Comparison of ENCODE assay signal across 12 mouse cellular contexts in the genomic region with DNA sequence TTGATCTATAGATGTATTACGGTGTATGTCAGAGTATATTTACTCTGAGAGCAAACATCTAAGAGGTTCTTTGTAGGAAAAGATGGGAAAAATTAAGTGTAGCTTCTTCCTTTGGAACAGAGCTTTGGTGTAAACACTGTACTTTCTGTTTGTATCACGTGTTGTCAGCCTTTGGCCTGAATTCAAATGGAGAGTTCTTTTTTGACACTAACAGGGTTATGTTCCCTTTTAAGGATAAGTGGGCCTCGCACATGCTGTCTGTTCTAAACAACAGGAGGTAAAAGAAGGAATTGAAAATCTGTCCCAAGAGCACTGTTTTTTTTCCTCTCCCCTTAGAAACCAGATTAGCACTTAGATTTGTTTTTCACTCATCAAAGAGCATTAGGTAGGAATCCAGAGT.
DNase-seq lines count a peak whose midpoint lies in the region; ATAC-seq and TF ChIP-seq lines count a peak whose summit lies in the region.
"Had no signal": no experiment of that assay in that cellular context is flagged by ENCODE, and none has a peak within 500 bp of the region (broad histone marks: within the 10 kb centered on the region; RNA-seq: fewer than 3 reads in every experiment).

No protein-coding gene starts in this region.

- no peak overlapping the region for H3K9ac ChIP-seq in liver, adult 2 months (ENCODE audit: low read depth, low read length)
- H3K9ac ChIP-seq in liver, embryonic 11.5 days (ENCODE audit: low read depth, low read length), result no peak overlapping the region
- no peak overlapping the region for H3K9ac ChIP-seq in intestine, embryonic 15.5 days
- no peak overlapping the region for H3K9ac ChIP-seq in stomach, embryonic 15.5 days
- no peak overlapping the region for H3K9ac ChIP-seq in forebrain, embryonic 12.5 days
- H3K9ac ChIP-seq: hindbrain, embryonic 15.5 days; midbrain, embryonic 12.5 days had no signal

- H3K9me3 ChIP-seq in liver, embryonic 11.5 days (ENCODE audit: control insufficient read depth, low read length), result no peaks in the 10 kb centered on the region
- no peaks in the 10 kb centered on the region for H3K9me3 ChIP-seq in intestine, embryonic 15.5 days
- H3K9me3 ChIP-seq in stomach, embryonic 15.5 days, result no peaks in the 10 kb centered on the region
- no peaks in the 10 kb centered on the region for H3K9me3 ChIP-seq in forebrain, embryonic 12.5 days
- H3K9me3 ChIP-seq: hindbrain, embryonic 15.5 days; midbrain, embryonic 12.5 days had no signal

- H3K27ac ChIP-seq in liver, adult 2 months (replicated peaks; ENCODE audit: insufficient read depth, low read depth, low read length), result no peak overlapping the region
- H3K27ac ChIP-seq in liver, embryonic 11.5 days (ENCODE audit: low read depth, low read length), result no peak overlapping the region
- H3K27ac ChIP-seq in intestine, embryonic 15.5 days, result peak overlapping the region; percentile 72; the same call in 1 of the 2 replicates
- H3K27ac ChIP-seq in stomach, embryonic 15.5 days, result peak overlapping the region; percentile 82
- no peak overlapping the region for H3K27ac ChIP-seq in forebrain, embryonic 12.5 days
- H3K27ac ChIP-seq: hindbrain, embryonic 15.5 days; midbrain, embryonic 12.5 days had no signal

- no peak for TF ChIP-seq CTCF in liver, adult 2 months (IDR thresholded peaks at IDR 0.05; ENCODE audit: low read depth, low read length)

- no peaks in the 10 kb centered on the region for H3K79me2 ChIP-seq in liver, adult 2 months (ENCODE audit: control insufficient read depth, insufficient read depth, low read length)

- no peak for DNase-seq in frontal cortex, postnatal 36 days (ENCODE audit: low spot score in 2 of 2)
- peak; percentile 53 for DNase-seq in liver, adult 2 months (ENCODE audit: extremely low read depth, low read depth, low spot score)
- DNase-seq in liver, embryonic 11.5 days (ENCODE audit: low spot score), result no peak
- no peak for DNase-seq in retina, postnatal 1 day
- DNase-seq: B cell, adult 2 months; embryo, embryonic 11 days had no signal

- no peaks in the 10 kb centered on the region; the same call in 1 of the 2 replicates for H3K4me1 ChIP-seq in liver, adult 2 months (ENCODE audit: control insufficient read depth, insufficient read depth, low read length)
- H3K4me1 ChIP-seq in liver, embryonic 11.5 days (replicated peaks; ENCODE audit: control insufficient read depth, insufficient read depth, low read length), result no peaks in the 10 kb centered on the region
- no peaks in the 10 kb centered on the region for H3K4me1 ChIP-seq in intestine, embryonic 15.5 days (replicated peaks)
- H3K4me1 ChIP-seq in stomach, embryonic 15.5 days, result peaks cover 4% of the 10 kb centered on the region; the same call in 1 of the 2 replicates
- no peaks in the 10 kb centered on the region for H3K4me1 ChIP-seq in forebrain, embryonic 12.5 days
- H3K4me1 ChIP-seq: midbrain, embryonic 12.5 days had no signal

- H3K36me3 ChIP-seq in liver, adult 2 months (ENCODE audit: control insufficient read depth, insufficient read depth, low read length), result no peaks in the 10 kb centered on the region
- no peaks in the 10 kb centered on the region for H3K36me3 ChIP-seq in liver, embryonic 11.5 days (ENCODE audit: control insufficient read depth, insufficient read depth, low read length)
- no peaks in the 10 kb centered on the region for H3K36me3 ChIP-seq in intestine, embryonic 15.5 days
- H3K36me3 ChIP-seq in stomach, embryonic 15.5 days, result no peaks in the 10 kb centered on the region
- no peaks in the 10 kb centered on the region for H3K36me3 ChIP-seq in forebrain, embryonic 12.5 days (replicated peaks)
- H3K36me3 ChIP-seq: hindbrain, embryonic 15.5 days; midbrain, embryonic 12.5 days had no signal

- peak; percentile 47; the same call in 1 of the 2 replicates for ATAC-seq in frontal cortex, adult (ENCODE audit: low TSS enrichment)
- ATAC-seq in liver, embryonic 11.5 days (replicated peaks; ENCODE audit: low FRiP score), result no peak
- ATAC-seq in intestine, embryonic 15.5 days, result peak; percentile 71
- ATAC-seq in stomach, embryonic 15.5 days (ENCODE audit: insufficient read depth, low FRiP score, low read depth), result no peak
- ATAC-seq in forebrain, embryonic 12.5 days (ENCODE audit: low FRiP score), result no peak

- TF ChIP-seq POLR2A in liver, adult 2 months (IDR thresholded peaks at IDR 0.05; ENCODE audit: extremely low read depth, insufficient read depth, low read length), result no peak

- H3K27me3 ChIP-seq in liver, adult 2 months (ENCODE audit: control insufficient read depth, insufficient read depth, low read length), result no peaks in the 10 kb centered on the region
- H3K27me3 ChIP-seq in liver, embryonic 11.5 days (replicated peaks; ENCODE audit: control insufficient read depth, insufficient read depth, low read length), result no peaks in the 10 kb centered on the region
- no peaks in the 10 kb centered on the region for H3K27me3 ChIP-seq in intestine, embryonic 15.5 days (replicated peaks)
- H3K27me3 ChIP-seq in stomach, embryonic 15.5 days (replicated peaks), result no peaks in the 10 kb centered on the region
- no peaks in the 10 kb centered on the region for H3K27me3 ChIP-seq in forebrain, embryonic 12.5 days
- H3K27me3 ChIP-seq: hindbrain, embryonic 15.5 days; midbrain, embryonic 12.5 days had no signal

- H3K4me2 ChIP-seq in liver, embryonic 11.5 days, result no peak overlapping the region
- no peak overlapping the region for H3K4me2 ChIP-seq in intestine, embryonic 15.5 days (replicated peaks)
- no peak overlapping the region for H3K4me2 ChIP-seq in stomach, embryonic 15.5 days
- H3K4me2 ChIP-seq in forebrain, embryonic 12.5 days, result no peak overlapping the region
- H3K4me2 ChIP-seq: hindbrain, embryonic 15.5 days; midbrain, embryonic 12.5 days had no signal

- no peak overlapping the region for H3K4me3 ChIP-seq in liver, adult 2 months (ENCODE audit: insufficient read depth, low read depth, low read length)
- H3K4me3 ChIP-seq in liver, embryonic 11.5 days (ENCODE audit: low read depth, low read length), result no peak overlapping the region
- H3K4me3 ChIP-seq in intestine, embryonic 15.5 days (replicated peaks), result no peak overlapping the region
- no peak overlapping the region for H3K4me3 ChIP-seq in stomach, embryonic 15.5 days (replicated peaks)
- H3K4me3 ChIP-seq in forebrain, embryonic 12.5 days (replicated peaks), result no peak overlapping the region
- H3K4me3 ChIP-seq: hindbrain, embryonic 15.5 days; midbrain, embryonic 12.5 days had no signal

- 55% methylated on average over 3 of the region's 3 CpGs for WGBS in liver, adult 2 months
- WGBS in liver, embryonic 11.5 days, result 66% methylated on average over 3 of the region's 3 CpGs
- WGBS in intestine, embryonic 15.5 days, result 34% methylated on average over 3 of the region's 3 CpGs
- WGBS in stomach, embryonic 15.5 days, result 39% methylated on average over 3 of the region's 3 CpGs
- 46% methylated on average over 3 of the region's 3 CpGs for WGBS in forebrain, embryonic 12.5 days

Comparison
In these comparisons a context has a peak if more than half of its experiments do, and no peak if none do; other contexts are left out.
1. ATAC-seq: peak in frontal cortex, adult (single experiment) and intestine, embryonic 15.5 days (single experiment); none in liver, embryonic 11.5 days (single experiment), stomach, embryonic 15.5 days (single experiment) and forebrain, embryonic 12.5 days (single experiment).
2. H3K27ac ChIP-seq: peak in intestine, embryonic 15.5 days (single experiment) and stomach, embryonic 15.5 days (single experiment); none in liver, adult 2 months (single experiment), liver, embryonic 11.5 days (single experiment) and forebrain, embryonic 12.5 days (single experiment).